Mouse (Mus musculus) MEL (cell line): ENCODE measurements around the gene Egf.

ENCODE experiments used
- EP300 ChIP-seq, 2 experiments: IDR thresholded peaks; 2 replicates each; pipeline ENCODE4 v1.6.1; 2011; ENCODE audit warnings: improper control_type of control experiment in 2 of 2, low read length in 2 of 2, low read depth in 1 of 2, mild to moderate bottlenecking in 1 of 2
- GATA1 ChIP-seq: IDR thresholded peaks from 2 replicates; pipeline ENCODE4 v1.6.1; 2011; ENCODE audit warnings: low read depth, low read length, improper control_type of control experiment
- TCF12 ChIP-seq: IDR thresholded peaks from 2 replicates; pipeline ENCODE4 v1.6.1; 2014; ENCODE audit warnings: low read depth, mild to moderate bottlenecking, inconsistent platforms, low read length, improper control_type of control experiment, moderate library complexity
- ZNF384 ChIP-seq: IDR thresholded peaks from 2 replicates; pipeline ENCODE4 v1.6.1; 2012; ENCODE audit warnings: low read depth, mild to moderate bottlenecking, inconsistent platforms, low read length, improper control_type of control experiment

- TF ChIP-seq EP300 (IDR thresholded peaks at IDR 0.05; ENCODE audit: low read depth in 1 of 2, low read length in 2 of 2) (no peak), ZNF384 (no peak), TCF12 (no peak), GATA1 (no peak)
These were observed 121.6 kb downstream of the Egf start for GRCm38 (mm10) chr3:129633518-129633917.
